Mouse (Mus musculus) cerebral cortex, adult 2 months (tissue): ENCODE measurements around the gene Epor.

Experiments
- WGBS: fragments of 180-500 bp; shearing (Covaris S2); methylation state at CpG from one replicate; pipeline ENCODE4 v1.1.7; 2018; 5-methylcytosine and 5-hydroxymethylcytosine counted together

Gene Epor

DNA sequence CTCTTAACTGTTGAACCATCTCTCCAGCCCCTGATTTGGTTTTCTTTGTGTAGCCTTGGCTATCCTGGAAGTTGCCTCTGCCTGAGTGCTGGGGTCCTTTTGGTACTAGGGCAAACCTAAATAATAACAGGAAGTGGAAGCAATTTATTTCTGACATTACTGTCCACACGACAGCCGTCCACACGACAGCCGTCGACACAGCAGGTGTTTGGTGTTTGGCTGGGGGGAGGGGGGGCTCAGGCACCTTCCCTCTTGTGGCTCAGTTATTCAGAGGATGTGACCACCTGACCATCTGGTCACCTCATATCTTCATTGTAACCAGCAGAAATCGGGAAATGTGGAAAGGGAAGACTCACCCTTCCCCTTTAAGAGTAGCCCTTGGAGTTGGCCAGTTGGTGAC, 5.6 kb upstream of the Epor start:
- 62% methylated on average over 6 of the region's 6 CpGs for WGBS

DNA sequence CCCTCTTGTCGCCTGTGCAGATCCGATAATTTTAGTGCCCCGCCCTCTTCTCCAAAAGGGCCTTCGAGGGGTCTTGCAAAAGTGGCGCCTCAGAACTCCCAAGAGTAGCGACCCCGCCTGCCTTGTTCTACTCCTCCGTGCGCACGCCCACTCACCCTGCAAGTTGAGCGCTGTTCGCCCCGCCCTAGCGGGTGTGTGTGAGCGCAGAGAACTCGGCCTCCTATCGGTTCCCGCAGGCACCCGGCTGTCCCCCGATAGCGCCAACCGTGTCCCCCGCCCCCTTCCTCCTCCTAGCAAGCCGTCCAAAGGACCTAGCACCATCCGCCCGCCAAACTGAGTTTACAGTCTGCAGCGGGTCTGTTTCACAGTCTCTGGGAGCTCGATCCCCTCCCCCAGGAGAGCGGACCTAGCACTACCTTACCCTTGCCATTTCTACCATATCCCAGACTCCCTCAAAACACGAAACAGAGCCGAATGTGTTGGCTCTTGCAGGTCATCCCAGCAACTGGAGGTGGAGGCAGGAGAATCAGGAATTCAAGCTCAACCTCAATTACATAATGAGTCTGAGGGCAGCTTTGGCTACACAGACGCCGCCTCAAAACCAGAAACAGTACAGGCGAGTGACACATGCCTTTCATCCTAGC, 768 bp downstream of the Epor start:
- 4% methylated on average over 34 of the region's 34 CpGs for WGBS

DNA sequence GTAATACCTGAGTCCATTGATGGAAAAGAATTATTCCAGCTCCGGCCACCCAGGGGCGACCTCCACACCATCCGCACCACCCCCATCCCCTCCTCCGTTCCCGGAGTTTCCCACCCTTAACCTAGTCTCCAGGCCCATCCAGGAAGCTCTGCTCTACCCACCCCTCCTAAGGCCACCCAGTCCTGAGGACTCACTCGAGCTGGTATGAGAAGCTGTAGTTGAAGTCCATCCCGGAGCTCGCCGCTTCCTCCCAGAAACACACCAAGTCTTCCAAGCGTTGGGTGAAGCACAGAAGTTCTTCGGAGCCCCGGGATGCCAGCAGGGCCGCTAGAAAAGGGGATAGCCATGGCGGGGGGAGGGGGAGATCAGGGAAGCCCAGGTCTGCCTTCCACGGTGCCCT, 1.3 kb downstream of the Epor start:
- WGBS, result under 1% methylated on average over 15 of the region's 15 CpGs

GRCm38 (mm10) chr9:21961366-21961980, 1.8 kb downstream of the Epor start:
- WGBS, result 5% methylated on average over 35 of the region's 35 CpGs

GRCm38 (mm10) chr9:21960558-21961208, 2.6 kb downstream of the Epor start:
- WGBS, result 43% methylated on average over 26 of the region's 26 CpGs

DNA sequence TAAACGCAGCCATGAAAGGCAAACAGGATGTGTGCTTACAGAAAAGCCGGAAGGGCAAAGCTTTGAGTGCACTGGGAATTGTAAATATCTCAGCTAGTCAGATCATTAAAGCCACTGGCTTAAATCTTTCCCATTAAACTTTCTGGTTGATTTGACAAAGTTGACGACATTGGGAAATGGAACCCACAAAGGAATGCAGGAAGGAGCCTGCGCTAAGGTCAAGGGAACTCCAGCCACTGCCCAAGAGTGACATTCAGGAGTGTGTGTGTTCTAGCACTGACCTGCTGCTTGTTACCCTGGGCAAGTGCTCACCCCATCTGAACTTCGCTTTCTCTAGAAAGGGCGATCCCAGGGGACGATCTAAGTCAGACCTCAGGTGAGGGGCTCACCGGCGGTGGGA, 3.2 kb downstream of the Epor start:
- 68% methylated on average over 9 of the region's 9 CpGs for WGBS

GRCm38 (mm10) chr9:21959244-21959643, 4.1 kb downstream of the Epor start:
- WGBS, result 91% methylated on average over 7 of the region's 7 CpGs

GRCm38 (mm10) chr9:21958372-21958771, 4.9 kb downstream of the Epor start:
- WGBS, result 91% methylated on average over 5 of the region's 5 CpGs

- WGBS, result under 1% methylated on average over 54 of the region's 54 CpGs
Measured at GRCm38 (mm10) chr9:21955570-21956281, 7.6 kb downstream of the Epor start, which contains the start of gene Swsap1. TSS of gene Swsap1 (plus strand) at chr9:21955755.

GRCm38 (mm10) chr9:21955225-21955569, 8.1 kb downstream of the Epor start:
- 1% methylated on average over 18 of the region's 18 CpGs for WGBS

- 61% methylated on average over 3 of the region's 3 CpGs for WGBS
Measured at GRCm38 (mm10) chr9:21954635-21955034, 8.7 kb downstream of the Epor start.

DNA sequence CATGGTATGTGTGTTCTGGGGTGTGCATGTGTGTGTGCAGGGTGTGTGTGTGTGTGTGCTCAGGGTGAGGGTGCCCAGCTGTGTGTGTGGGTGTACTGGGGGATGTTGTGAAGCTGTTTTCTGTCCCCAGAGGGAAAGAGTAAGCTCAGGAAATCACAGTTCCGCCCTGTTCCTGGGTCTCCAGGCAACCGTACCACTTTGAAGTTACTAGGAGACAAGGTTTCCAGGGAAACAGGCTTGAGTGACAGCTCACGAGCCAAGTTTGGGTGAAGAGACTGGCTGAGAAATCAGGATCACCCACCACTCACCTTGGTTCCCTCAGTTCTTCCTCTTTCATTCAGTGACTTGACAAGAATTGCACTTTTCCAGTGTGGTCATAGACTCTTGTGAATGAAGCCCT, 9.7 kb downstream of the Epor start:
- WGBS, result 2% methylated on average over 3 of the region's 3 CpGs

- WGBS, result 79% methylated on average over 3 of the region's 3 CpGs
Measured at GRCm38 (mm10) chr9:21951977-21952376, 11.3 kb downstream of the Epor start.

DNA sequence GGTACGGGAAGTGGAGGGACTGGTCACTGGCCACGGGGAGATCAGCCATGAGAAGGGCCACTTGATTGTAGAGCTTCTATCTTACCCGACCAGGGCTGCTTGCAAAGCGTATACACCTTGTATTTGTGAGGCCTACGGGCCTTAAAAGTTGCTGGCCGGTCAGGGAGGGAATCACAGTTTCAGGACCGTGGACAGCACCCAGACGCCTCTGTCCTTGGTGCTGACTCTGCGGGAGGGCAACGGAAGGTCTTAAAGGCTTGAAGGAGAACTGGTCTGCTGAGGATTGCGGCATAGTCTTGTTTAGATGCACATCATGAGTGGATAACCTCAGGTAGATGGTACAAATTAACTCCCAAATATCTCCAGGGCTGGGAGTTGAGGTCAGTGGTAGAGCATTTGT, 13.0 kb downstream of the Epor start:
- WGBS, result 37% methylated on average over 11 of the region's 11 CpGs

DNA sequence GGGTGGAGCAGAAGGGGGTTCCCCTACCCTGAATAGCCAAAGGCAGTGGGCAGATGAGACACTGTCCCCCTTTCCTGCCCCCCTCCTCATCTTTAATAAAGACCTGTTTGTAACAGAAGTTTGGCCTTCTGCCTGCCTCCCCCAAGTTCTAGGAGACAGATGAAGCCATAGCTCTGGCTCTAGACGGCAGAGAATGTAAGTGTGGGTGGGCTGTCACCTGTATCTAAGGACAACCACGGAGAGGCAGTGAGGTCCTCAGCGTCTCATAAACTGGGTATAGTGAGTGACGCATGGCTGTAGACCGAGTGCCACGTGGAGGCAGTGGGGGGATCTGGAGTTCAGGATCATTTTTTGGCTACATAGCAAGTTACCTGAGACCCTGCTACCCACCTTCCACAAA, 14.5 kb downstream of the Epor start:
- 31% methylated on average over 6 of the region's 6 CpGs for WGBS

GRCm38 (mm10) chr9:21948146-21948545, 15.2 kb downstream of the Epor start:
- WGBS, result 32% methylated on average over 8 of the region's 8 CpGs

DNA sequence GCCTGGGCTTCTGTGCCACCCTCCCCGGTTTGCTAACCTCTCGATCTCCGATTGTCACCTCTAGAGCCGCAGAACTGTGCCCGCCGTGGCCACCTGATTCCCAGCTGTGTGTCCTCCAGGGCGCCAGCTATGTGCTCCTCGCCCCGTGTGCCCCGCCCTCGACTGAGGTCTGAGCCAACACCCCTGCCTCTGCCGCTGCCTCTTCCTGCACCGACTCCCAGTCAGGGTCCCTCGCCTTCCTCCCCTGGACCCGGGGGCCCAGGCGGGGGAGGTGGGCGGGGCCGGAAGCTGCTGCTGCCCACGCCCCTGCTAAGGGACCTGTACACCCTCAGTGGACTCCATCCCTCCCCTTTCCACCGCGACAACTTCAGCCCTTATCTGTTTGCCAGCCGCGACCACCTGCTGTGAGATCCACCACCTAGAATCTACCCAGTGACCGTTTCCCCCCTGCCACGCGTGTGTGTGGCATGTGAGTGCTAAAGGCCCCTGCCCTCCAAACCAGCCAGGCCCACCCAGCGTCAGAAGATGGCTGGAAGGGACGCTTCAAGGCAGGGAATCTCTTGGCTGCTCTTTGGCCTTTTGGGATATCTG, 15.7 kb downstream of the Epor start:
- WGBS, result 26% methylated on average over 28 of the region's 28 CpGs

DNA sequence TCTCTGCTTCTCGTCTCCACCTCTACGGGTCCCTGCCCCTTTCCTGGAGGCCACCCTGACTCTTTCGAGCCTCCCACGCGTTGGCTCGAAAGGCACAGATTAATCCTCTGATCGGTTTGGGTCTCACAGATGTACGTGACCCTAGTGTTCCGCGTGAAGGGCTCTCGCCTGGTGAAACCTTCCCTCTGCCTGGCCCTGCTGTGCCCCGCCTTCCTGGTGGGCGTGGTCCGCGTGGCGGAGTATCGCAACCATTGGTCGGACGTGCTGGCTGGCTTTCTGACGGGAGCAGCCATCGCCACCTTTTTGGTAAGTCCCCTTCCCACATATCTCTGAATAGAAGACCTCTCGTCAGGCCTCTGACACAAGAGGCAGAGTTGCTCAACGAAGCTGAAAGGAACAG, 19.0 kb downstream of the Epor start:
- 28% methylated on average over 23 of the region's 23 CpGs for WGBS

DNA sequence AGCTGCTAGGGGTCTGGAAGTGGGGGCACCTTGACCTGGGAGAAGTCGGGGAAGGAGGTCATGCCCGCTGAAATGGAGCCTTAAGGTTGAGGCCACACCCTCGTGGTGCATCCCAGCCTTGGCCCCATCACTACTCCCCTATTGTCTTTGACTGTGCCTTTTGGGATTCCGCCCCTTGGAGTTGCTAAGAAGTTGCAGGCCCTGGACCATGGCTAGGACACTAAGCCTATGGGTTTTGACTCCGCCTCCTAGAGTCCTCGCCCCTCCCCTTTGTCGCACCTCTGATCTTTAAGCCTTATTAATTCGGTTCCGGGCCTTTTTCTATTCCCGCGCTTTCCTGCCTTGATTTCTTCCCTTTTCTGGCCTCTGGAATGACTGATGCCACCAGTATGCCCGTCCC, 19.7 kb downstream of the Epor start:
- 62% methylated on average over 12 of the region's 12 CpGs for WGBS

DNA sequence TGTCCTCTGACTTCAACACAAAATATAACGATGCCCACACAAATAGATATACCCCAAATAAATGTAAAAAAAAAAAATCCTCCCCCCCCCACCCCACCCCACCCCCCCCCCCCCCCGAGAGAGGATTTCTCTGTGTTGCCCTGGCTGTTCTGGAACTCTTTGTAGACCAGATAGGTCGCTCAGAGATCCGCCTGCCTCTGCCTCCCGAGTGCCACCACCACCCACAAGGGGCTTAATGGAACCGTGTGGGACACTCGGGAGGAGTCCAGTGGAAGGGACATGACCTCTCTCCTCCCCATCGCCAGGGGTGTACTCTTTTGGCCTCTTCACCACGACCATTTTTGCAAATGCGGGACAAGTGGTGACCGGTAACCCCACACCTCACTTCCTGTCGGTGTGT, 20.3 kb downstream of the Epor start:
- WGBS, result 78% methylated on average over 12 of the region's 12 CpGs

GRCm38 (mm10) chr9:21938234-21938855, 25.0 kb downstream of the Epor start:
- 61% methylated on average over 4 of the region's 4 CpGs for WGBS

GRCm38 (mm10) chr9:21937711-21938175, 25.6 kb downstream of the Epor start:
- WGBS, result 46% methylated on average over 4 of the region's 4 CpGs
